Mouse (Mus musculus): Measurements from ENCODE around the gene Lyrm7. TPM values are rescaled to one million over a fixed set of nuclear protein-coding genes. Genes with fewer than 3 reads are reported as not detected.

Lyrm7 gene
- polyA plus RNA-seq, 1 experiment from 2014 or later: 6.7 TPM

- H3K36me3 ChIP-seq (ENCODE audit: control insufficient read depth, insufficient read depth, low read length): peaks cover 52% of the 10 kb centered on the region
- no peak overlapping the region for H3K4me2 ChIP-seq (replicated peaks; ENCODE audit: low read depth, low read length)
- no peak overlapping the region for H3K4me3 ChIP-seq (ENCODE audit: low read length)
- 82% methylated on average over 7 of the region's 7 CpGs for WGBS
- no peak overlapping the region for H3K27ac ChIP-seq (ENCODE audit: low read depth, low read length)
- peaks cover 19% of the 10 kb centered on the region for H3K4me1 ChIP-seq (ENCODE audit: control insufficient read depth, insufficient read depth, low read length)
- no peak for ATAC-seq (ENCODE audit: low FRiP score, low TSS enrichment)
- no peak overlapping the region for H3K9ac ChIP-seq (ENCODE audit: low read depth, low read length)
- H3K9me3 ChIP-seq (ENCODE audit: control insufficient read depth, low read length): no peaks in the 10 kb centered on the region
- H3K27me3 ChIP-seq (ENCODE audit: control insufficient read depth, insufficient read depth, low read length): no peaks in the 10 kb centered on the region
Observed at GRCm38 (mm10) chr11:54871831-54872537, 11.3 kb upstream of the Lyrm7 start.

GRCm38 (mm10) chr11:54869318-54869717 lies 8.6 kb upstream of the Lyrm7 start:
- Histone ChIP-seq H3K36me3 (ENCODE audit: control insufficient read depth, insufficient read depth, low read length) (peaks cover 51% of the 10 kb centered on the region), H3K27ac (ENCODE audit: low read depth, low read length) (no peak overlapping the region)

GRCm38 (mm10) chr11:54868445-54868844 lies 7.7 kb upstream of the Lyrm7 start:
- Histone ChIP-seq H3K27ac (ENCODE audit: low read depth, low read length) (no peak overlapping the region), H3K4me1 (ENCODE audit: control insufficient read depth, insufficient read depth, low read length) (peaks cover 19% of the 10 kb centered on the region), H3K27me3 (ENCODE audit: control insufficient read depth, insufficient read depth, low read length) (no peaks in the 10 kb centered on the region), H3K9me3 (ENCODE audit: control insufficient read depth, low read length) (no peaks in the 10 kb centered on the region), H3K9ac (ENCODE audit: low read depth, low read length) (no peak overlapping the region), H3K4me2 (replicated peaks; ENCODE audit: low read depth, low read length) (0 out of 2 replicates have a peak overlapping the region, but pooled peaks have one; percentile 62), H3K36me3 (ENCODE audit: control insufficient read depth, insufficient read depth, low read length) (peaks cover 42% of the 10 kb centered on the region), H3K4me3 (ENCODE audit: low read length) (no peak overlapping the region)
- ATAC-seq (ENCODE audit: low FRiP score, low TSS enrichment): no peak
- WGBS: 75% methylated on average over 2 of the region's 2 CpGs

More at GRCm38 (mm10) chr11:54869318-54869717, 8.6 kb upstream of the Lyrm7 start:
- no peak overlapping the region for H3K9ac ChIP-seq (ENCODE audit: low read depth, low read length)
- H3K9me3 ChIP-seq (ENCODE audit: control insufficient read depth, low read length): no peaks in the 10 kb centered on the region
- no peaks in the 10 kb centered on the region for H3K27me3 ChIP-seq (ENCODE audit: control insufficient read depth, insufficient read depth, low read length)
- peaks cover 19% of the 10 kb centered on the region for H3K4me1 ChIP-seq (ENCODE audit: control insufficient read depth, insufficient read depth, low read length)
- WGBS: 86% methylated on average over 3 of the region's 3 CpGs
- H3K4me3 ChIP-seq (ENCODE audit: low read length): no peak overlapping the region
- no peak overlapping the region for H3K4me2 ChIP-seq (replicated peaks; ENCODE audit: low read depth, low read length)
- no peak for ATAC-seq (ENCODE audit: low FRiP score, low TSS enrichment)

GRCm38 (mm10) chr11:54867903-54868434 lies 7.3 kb upstream of the Lyrm7 start:
- Histone ChIP-seq H3K4me3 (ENCODE audit: low read length) (peak overlapping the region; percentile 93), H3K27ac (ENCODE audit: low read depth, low read length) (no peak overlapping the region), H3K4me1 (ENCODE audit: control insufficient read depth, insufficient read depth, low read length) (peaks cover 19% of the 10 kb centered on the region), H3K4me2 (replicated peaks; ENCODE audit: low read depth, low read length) (peak overlapping the region; percentile 62), H3K27me3 (ENCODE audit: control insufficient read depth, insufficient read depth, low read length) (no peaks in the 10 kb centered on the region), H3K36me3 (ENCODE audit: control insufficient read depth, insufficient read depth, low read length) (peaks cover 37% of the 10 kb centered on the region), H3K9ac (ENCODE audit: low read depth, low read length) (no peak overlapping the region; the same call in 1 of the 2 replicates), H3K9me3 (ENCODE audit: control insufficient read depth, low read length) (no peaks in the 10 kb centered on the region)
- 77% methylated on average over 3 of the region's 3 CpGs for WGBS
- no peak for ATAC-seq (ENCODE audit: low FRiP score, low TSS enrichment)

- Histone ChIP-seq H3K4me1 (ENCODE audit: control insufficient read depth, insufficient read depth, low read length) (peaks cover 19% of the 10 kb centered on the region), H3K9me3 (ENCODE audit: control insufficient read depth, low read length) (no peaks in the 10 kb centered on the region), H3K27me3 (ENCODE audit: control insufficient read depth, insufficient read depth, low read length) (no peaks in the 10 kb centered on the region), H3K27ac (ENCODE audit: low read depth, low read length) (peak overlapping the region; percentile 93), H3K4me2 (replicated peaks; ENCODE audit: low read depth, low read length) (peak overlapping the region; percentile 62), H3K4me3 (ENCODE audit: low read length) (peak overlapping the region; percentile 93), H3K9ac (ENCODE audit: low read depth, low read length) (peak overlapping the region; percentile 99), H3K36me3 (ENCODE audit: control insufficient read depth, insufficient read depth, low read length) (peaks cover 29% of the 10 kb centered on the region)
- 2% methylated on average over 5 of the region's 5 CpGs for WGBS
- peak; percentile 40 for ATAC-seq (ENCODE audit: low FRiP score, low TSS enrichment)
Observed at GRCm38 (mm10) chr11:54867049-54867385, 6.3 kb upstream of the Lyrm7 start.

GRCm38 (mm10) chr11:54866119-54867048 lies 5.7 kb upstream of the Lyrm7 start, which contains the start of gene Hint1:
Gene Hint1 (plus strand): TSS chr11:54866383.
- Histone ChIP-seq H3K4me2 (replicated peaks; ENCODE audit: low read depth, low read length) (peak within 1 kb of the TSS; percentile 62), H3K27ac (ENCODE audit: low read depth, low read length) (peak within 1 kb of the TSS; percentile 93), H3K9me3 (ENCODE audit: control insufficient read depth, low read length) (no peaks in the 10 kb centered on the region), H3K9ac (ENCODE audit: low read depth, low read length) (peak within 1 kb of the TSS; percentile 99), H3K27me3 (ENCODE audit: control insufficient read depth, insufficient read depth, low read length) (no peaks in the 10 kb centered on the region), H3K4me3 (ENCODE audit: low read length) (peak within 1 kb of the TSS; percentile 93), H3K36me3 (ENCODE audit: control insufficient read depth, insufficient read depth, low read length) (peaks cover 23% of the 10 kb centered on the region), H3K4me1 (ENCODE audit: control insufficient read depth, insufficient read depth, low read length) (peaks cover 19% of the 10 kb centered on the region)
- ATAC-seq (ENCODE audit: low FRiP score, low TSS enrichment): peak; percentile 79
- under 1% methylated on average over 107 of the region's 107 CpGs for WGBS

GRCm38 (mm10) chr11:54865330-54866085 lies 4.8 kb upstream of the Lyrm7 start:
- H3K9me3 ChIP-seq (ENCODE audit: control insufficient read depth, low read length): no peaks in the 10 kb centered on the region
- peaks cover 14% of the 10 kb centered on the region for H3K36me3 ChIP-seq (ENCODE audit: control insufficient read depth, insufficient read depth, low read length)
- WGBS: 61% methylated on average over 6 of the region's 6 CpGs
- H3K9ac ChIP-seq (ENCODE audit: low read depth, low read length): peak overlapping the region; percentile 99
- H3K27me3 ChIP-seq (ENCODE audit: control insufficient read depth, insufficient read depth, low read length): no peaks in the 10 kb centered on the region
- peak overlapping the region; percentile 93; the same call in 1 of the 2 replicates for H3K27ac ChIP-seq (ENCODE audit: low read depth, low read length)
- peak overlapping the region; percentile 62 for H3K4me2 ChIP-seq (replicated peaks; ENCODE audit: low read depth, low read length)
- peak overlapping the region; percentile 93 for H3K4me3 ChIP-seq (ENCODE audit: low read length)
- ATAC-seq (ENCODE audit: low FRiP score, low TSS enrichment): no peak
- H3K4me1 ChIP-seq (ENCODE audit: control insufficient read depth, insufficient read depth, low read length): peaks cover 19% of the 10 kb centered on the region
